19 mouse cellular contexts compared by ENCODE assay signal in genomic region chr8:127780596-127780995, GRCm38 (mm10).
"Had no signal": no experiment of that assay in that cellular context is flagged by ENCODE, and none has a peak within 500 bp of the region (broad histone marks: within the 10 kb centered on the region; RNA-seq: fewer than 3 reads in every experiment).

No protein-coding gene starts in this region.

- H3K27ac ChIP-seq: heart, embryonic 10.5 days; heart, embryonic 13.5 days; heart, embryonic 15.5 days; hindbrain, embryonic 13.5 days; hindbrain, embryonic 15.5 days; hindbrain, postnatal 0 days; kidney, embryonic 15.5 days; kidney, postnatal 0 days; layer of hippocampus, adult 2 months; left cerebral cortex, adult 2 months; limb, embryonic 12.5 days had no signal

- DNase-seq: gastrocnemius, postnatal 14 days; gastrocnemius, postnatal 36 days; heart, postnatal 14 days; heart, postnatal 36 days; liver had no signal

- H3K36me3 ChIP-seq: heart, embryonic 10.5 days; heart, embryonic 13.5 days; heart, embryonic 15.5 days; hindbrain, embryonic 13.5 days; hindbrain, embryonic 15.5 days; kidney, embryonic 15.5 days; limb, embryonic 10.5 days; limb, embryonic 12.5 days had no signal

- H3K9me3 ChIP-seq: heart, embryonic 10.5 days; heart, embryonic 13.5 days; heart, embryonic 15.5 days; hindbrain, embryonic 13.5 days; hindbrain, embryonic 15.5 days; kidney, embryonic 15.5 days; limb, embryonic 10.5 days; limb, embryonic 12.5 days had no signal

- H3K4me2 ChIP-seq: heart, embryonic 13.5 days; heart, embryonic 15.5 days; hindbrain, embryonic 13.5 days; hindbrain, embryonic 15.5 days; kidney, embryonic 15.5 days; limb, embryonic 12.5 days; liver, embryonic 11.5 days had no signal

- H3K4me3 ChIP-seq: heart, embryonic 10.5 days; heart, embryonic 13.5 days; heart, embryonic 15.5 days; hindbrain, embryonic 13.5 days; hindbrain, embryonic 15.5 days; kidney, embryonic 15.5 days; layer of hippocampus, adult 2 months; left cerebral cortex, adult 2 months; limb, embryonic 10.5 days; limb, embryonic 12.5 days had no signal

- H3K9ac ChIP-seq: heart, embryonic 13.5 days; heart, embryonic 15.5 days; hindbrain, embryonic 13.5 days; hindbrain, embryonic 15.5 days; kidney, embryonic 15.5 days; limb, embryonic 12.5 days had no signal

- ATAC-seq: hindbrain, postnatal 0 days; intestine, embryonic 16.5 days had no signal

- H3K27me3 ChIP-seq: heart, embryonic 13.5 days; heart, embryonic 15.5 days; hindbrain, embryonic 13.5 days; hindbrain, embryonic 15.5 days; kidney, embryonic 15.5 days; limb, embryonic 12.5 days had no signal
